Mouse (Mus musculus) thymus, postnatal 36 days (tissue): ENCODE data around the gene Yipf1.
"Not testable (repeated sequence)": the region's sequence is repeated elsewhere in the genome, so short reads cannot be mapped to it uniquely, and the experiment has no call there.

ENCODE experiments used
- DNase-seq, 2 experiments: peaks; one replicate each; pipeline ENCODE4 v3.0.0; 2022; ENCODE audit warnings: mixed read lengths in 2 of 2

Gene Yipf1

DNA sequence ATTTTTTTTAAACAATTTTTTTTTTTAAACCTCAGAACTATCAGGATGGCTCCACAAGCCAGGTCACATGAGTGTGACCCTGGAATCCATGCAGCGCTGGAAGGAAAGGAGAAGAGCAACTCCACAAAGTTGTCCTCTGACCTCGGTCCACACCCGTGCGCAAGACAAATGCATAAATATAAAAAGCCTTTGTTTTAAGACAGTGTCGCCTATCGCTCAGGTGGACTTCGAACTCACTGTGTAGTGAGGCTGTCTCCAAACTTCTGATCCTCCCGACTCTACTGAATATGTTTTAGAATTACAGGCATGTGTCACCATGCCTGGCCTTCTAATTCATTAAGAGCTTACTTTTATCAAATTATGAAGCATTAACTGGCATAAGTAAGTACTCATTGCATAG lies 14.4 kb downstream of the Yipf1 start:
- no peak for DNase-seq

GRCm38 (mm10) chr4:107333514-107333913 lies 19.4 kb downstream of the Yipf1 start:
- DNase-seq: peak; percentile 26 to 37

DNA sequence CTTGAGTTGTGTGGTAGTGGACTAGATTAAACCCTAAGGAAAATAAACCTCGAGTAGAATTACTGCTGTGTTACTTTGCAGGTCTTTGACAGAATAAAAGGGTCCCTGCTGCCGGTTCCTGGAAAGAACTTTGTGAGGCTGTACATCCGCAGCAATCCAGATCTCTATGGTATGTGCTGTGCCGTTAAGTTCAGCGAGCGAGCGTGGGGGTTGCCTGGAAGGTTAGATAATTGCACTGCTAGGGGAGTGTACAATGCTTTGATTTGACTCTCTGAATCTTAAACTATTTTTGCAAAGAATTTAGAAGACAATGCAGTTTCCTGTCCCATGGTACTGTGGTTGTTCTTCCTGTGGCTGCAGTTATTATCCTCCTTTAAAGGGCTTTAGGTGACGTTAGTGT lies 22.2 kb downstream of the Yipf1 start:
- no peak for DNase-seq

GRCm38 (mm10) chr4:107337455-107337854 lies 23.3 kb downstream of the Yipf1 start:
- no peak for DNase-seq

GRCm38 (mm10) chr4:107341354-107341753 lies 27.2 kb downstream of the Yipf1 start:
- DNase-seq: no peak

DNA sequence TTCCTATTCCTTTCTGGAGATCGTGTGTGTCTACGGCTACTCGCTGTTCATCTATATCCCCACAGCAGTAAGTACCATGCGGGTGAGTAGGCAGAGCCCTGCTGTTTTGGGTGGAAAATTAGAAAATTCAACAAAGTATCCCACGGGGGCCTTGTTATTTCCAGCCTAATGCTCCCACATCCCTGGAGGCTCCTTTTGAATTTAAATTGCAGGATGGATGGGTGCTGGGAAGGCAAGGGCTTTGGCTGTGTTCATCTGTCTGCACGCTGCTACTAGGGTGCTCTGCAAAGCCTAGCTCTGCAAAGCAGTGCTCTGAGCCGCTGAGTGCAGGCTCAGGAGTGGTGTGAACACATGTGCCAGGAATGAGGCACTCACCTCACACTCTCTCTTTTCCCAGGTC lies 30.4 kb downstream of the Yipf1 start:
- no peak for DNase-seq

GRCm38 (mm10) chr4:107347221-107347620 lies 33.1 kb downstream of the Yipf1 start:
- DNase-seq: no peak

GRCm38 (mm10) chr4:107348529-107349310 lies 34.6 kb downstream of the Yipf1 start:
- no peak for DNase-seq

DNA sequence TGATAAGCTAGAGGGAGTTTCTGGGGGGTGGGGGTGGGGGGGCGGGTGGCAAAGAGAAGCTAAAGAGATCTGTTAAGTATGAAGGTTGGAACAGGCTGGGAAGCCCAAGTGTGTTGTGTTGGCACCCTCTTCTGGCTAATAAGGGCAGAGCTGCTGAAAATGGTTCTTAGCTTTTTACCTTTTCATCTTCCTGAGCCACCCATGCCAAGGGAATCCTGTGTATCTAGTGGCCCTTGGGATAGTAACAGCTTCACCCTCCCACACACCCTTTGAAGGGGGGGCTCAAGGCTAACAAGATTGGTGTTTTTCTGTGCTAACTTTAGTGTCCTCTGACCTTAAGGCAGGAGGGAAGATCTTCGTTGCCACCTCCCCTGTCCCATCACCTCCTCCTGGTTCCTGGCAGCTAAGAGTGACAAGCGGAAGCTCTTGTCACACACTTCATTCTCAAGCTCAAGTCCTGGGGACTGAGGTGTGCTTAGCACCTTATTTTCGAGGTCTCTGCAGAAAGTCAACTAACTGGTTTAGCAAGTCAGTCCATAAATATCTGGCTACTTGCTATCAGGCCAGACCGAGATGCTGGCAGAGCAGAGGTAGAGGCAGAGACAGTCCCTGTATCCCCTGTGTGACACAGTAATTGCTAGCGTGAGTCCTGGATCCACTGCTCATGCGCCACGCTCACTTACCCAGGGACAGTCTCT lies 35.3 kb downstream of the Yipf1 start:
- DNase-seq: peak; percentile 26 to 32

DNA sequence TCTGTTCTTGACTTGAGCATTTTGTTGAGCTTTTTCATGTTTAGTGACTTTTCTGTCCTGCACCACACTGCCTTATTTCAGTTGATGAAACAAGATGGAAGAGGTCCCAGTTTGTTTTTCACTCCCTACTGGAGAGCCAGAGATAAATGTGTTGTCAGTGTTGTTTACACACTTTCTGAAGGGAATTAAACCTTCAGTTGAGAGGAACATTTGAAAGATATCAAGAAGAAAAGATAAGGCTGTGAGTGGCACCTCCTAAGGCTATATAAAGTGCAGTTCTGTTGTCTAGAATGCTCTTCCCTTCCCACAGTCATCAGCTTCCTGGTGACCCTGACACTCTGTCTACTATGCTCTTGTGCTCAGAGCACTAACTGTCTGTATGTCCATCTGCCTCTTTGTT lies 37.2 kb downstream of the Yipf1 start:
- DNase-seq: no peak

GRCm38 (mm10) chr4:107353612-107354011 lies 39.4 kb downstream of the Yipf1 start:
- DNase-seq: no peak

DNA sequence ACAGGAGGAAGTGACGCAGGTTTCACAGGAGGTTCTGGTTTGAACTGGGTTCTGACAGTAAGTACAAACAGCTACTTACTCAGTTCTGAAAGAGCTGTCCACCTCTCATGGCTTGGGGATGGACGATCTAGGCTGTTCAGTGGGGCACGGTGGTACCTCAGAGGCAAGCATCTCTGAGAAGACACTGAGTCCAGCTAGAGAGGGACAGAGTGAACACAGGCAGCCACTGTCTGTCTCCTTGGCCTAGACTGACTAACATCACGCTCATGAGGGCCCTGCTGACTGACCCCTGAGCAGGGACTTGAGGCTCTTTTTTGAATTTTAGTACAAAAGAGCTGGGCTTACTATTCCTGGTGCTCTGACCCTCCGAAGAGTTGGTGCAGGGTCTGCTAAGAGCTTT lies 40.0 kb downstream of the Yipf1 start:
- no peak for DNase-seq

DNA sequence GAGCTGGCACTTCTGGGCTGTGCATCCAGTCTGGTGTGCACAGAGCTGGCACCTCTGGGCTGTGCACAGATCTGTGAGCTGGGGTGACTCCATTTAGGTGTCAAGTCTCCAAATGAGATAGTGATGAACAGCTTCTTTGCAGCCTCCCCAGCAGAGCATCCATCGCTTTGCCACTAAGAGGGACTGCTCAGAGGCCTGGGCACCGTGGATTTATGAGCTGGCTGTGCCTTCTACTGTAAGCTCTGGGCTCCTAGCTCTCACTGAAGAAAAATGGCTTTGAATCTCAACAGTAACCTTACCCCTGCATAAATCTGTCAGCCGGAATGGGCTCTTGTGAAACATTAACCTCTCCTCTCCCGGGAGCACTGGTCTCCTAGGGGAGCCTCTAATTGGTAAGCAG lies 40.4 kb downstream of the Yipf1 start:
- no peak for DNase-seq

DNA sequence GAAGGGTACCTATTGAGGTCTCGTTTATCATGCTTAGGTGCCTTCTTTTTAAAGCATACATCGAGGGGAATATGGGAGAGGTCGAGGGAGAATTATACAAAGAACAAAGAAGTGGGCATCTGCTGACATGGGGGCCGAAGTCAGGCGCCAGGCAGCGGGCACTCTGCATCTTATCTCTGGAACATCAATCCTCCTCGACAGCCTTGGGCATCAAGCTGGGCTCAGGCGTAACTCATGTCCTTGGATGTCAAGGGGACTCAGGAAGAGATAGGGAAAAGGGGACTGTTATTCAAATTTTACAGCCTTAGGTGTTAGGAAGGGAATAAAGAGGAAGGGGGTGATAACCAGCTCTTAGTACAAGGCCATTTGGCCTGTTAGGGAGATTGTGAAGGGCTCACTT lies 43.0 kb downstream of the Yipf1 start:
- not testable (repeated sequence) for DNase-seq

GRCm38 (mm10) chr4:107358460-107358859 lies 44.3 kb downstream of the Yipf1 start:
- no peak for DNase-seq

- no peak for DNase-seq
Observed at GRCm38 (mm10) chr4:107360457-107361145, 46.4 kb downstream of the Yipf1 start.

DNA sequence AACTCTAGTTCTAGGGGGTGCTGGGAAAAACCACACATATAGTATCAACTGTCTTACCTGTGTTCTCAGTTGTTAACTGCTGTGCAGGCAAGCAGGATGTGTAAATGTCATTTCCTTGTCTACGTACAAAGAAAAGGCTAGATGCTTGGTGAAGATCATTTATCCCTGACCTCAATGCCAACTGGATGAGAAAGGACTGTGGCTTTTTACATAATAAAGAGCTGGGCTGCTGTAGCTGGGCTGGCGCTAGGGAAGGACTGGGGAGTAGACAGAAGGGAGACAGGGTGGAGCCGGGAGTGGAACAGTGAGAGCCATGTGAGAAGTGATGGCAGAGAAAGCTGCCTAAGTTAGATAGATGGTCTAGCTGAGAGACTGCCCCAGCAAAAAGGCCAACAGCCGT lies 48.6 kb downstream of the Yipf1 start:
- no peak for DNase-seq

GRCm38 (mm10) chr4:107363573-107363972 lies 49.4 kb downstream of the Yipf1 start:
- DNase-seq: no peak

DNA sequence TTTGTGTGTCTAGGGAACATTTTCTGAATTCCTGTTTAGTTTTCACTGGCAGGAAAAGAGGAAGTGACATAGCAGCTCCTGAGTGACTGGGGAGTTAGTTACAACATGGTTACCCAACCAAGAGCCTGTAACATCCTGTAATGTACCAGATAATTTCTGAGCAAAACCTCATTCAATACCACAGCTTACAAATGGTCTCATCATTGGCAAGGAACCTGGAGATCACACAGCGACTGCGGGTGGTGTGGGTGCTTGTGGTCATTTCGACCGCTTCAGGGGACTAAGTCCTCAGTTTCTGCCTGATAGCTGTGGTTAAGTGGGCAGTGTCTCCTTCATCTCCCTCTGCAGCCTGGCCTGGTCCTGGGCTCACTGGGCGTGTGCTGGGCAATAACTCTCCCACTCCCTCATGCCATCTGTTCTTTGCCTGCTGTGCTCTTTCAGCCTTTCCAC lies 50.1 kb downstream of the Yipf1 start:
- no peak for DNase-seq

- not testable (repeated sequence) for DNase-seq
Observed at GRCm38 (mm10) chr4:107366408-107366807, 52.2 kb downstream of the Yipf1 start.

GRCm38 (mm10) chr4:107367567-107368314 lies 53.6 kb downstream of the Yipf1 start, which contains the start of gene Ndc1:
Ndc1 (plus strand) TSS chr4:107367784.
- peak; percentile 87 for DNase-seq

DNA sequence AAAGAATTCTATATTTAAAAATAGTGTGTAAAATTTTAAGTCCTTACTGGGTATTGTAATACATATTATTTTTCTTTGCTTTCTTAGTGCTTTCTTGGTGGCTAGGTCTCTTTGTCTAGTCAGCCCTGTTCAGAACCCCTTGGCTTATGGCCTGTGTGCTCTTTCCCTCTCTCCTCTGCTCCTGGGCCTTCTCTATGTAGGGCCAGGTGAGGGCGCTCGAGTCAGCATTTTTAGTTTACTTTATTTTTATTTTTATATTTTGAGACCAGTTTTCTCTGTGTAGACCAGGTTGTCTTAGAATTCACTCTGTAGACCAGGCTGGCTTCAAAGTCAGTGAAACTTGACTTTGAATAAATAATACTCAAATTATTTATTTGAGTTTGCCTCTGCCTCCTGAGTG lies 58.1 kb downstream of the Yipf1 start:
- no peak for DNase-seq

GRCm38 (mm10) chr4:107374677-107375076 lies 60.5 kb downstream of the Yipf1 start:
- no peak for DNase-seq
